Mouse (Mus musculus): ENCODE results near the gene Pbx1.

Pbx1 gene

GRCm38 (mm10) chr1:168299928-168300365 lies 132.1 kb downstream of the Pbx1 start:
- DNase-seq (ENCODE audit: low read depth, low spot score) = no peak

DNA sequence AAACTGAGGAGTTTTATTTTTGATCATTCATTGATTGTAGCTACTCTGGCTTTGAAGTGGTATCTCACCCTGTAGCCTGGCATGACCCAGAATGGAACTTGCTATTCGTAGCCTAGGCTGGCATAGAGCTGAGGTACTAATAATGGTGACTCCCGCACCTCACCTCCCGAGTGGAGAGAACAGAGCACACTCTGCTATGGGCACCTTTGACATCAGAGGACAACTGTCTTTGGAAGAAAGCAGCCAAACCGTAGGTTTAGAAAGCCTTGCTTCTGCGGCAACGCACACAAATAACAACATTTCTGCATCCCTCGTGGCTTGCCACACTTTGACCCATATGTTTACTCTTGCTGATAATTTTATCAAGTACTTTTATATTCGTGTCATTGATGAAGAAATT lies 132.9 kb downstream of the Pbx1 start:
- no peak for DNase-seq (ENCODE audit: low read depth, low spot score)

DNA sequence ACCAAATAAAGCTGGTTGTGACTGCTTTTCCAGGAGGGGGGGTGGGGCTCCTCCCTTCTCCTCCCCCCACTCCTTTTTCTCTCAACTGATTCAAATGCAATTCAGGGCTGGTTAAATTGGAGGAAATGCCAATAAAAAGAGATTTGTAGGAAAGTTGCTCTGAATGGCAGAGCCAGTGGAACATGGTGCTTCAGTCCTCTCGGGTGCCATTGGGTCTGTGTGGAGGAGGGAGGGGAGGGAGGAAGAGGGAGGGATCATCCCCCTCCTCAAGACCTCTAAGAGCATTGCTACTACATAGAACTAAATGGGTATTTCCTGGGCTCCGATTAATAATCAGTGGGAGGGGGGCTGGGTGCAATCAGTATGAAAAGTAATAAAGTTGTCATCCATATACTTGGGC lies 135.8 kb downstream of the Pbx1 start:
- DNase-seq (ENCODE audit: low read depth, low spot score) = no peak

- no peak for DNase-seq (ENCODE audit: low read depth, low spot score)
Observed at GRCm38 (mm10) chr1:168295782-168296181, 136.3 kb downstream of the Pbx1 start.

DNA sequence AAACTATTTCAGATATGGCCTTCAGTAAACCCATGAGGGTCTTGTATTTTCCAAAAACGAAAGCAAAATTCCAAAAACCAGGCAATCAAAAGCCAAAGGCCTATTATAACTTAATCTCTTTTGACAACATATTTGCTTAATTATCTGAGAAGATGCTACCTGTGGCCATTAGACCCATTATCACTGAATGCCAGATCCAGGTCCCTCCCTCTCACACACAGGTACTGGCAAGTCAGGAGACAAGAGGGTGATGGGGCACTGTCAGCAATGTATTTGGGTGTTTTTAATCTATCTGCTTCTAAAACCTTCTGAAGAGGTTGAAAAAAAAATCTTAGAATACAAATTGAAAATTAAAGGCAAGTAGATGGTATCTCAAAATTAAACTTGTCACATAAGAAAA lies 138.4 kb downstream of the Pbx1 start:
- no peak for DNase-seq (ENCODE audit: low read depth, low spot score)

GRCm38 (mm10) chr1:168292106-168292505 lies 140.0 kb downstream of the Pbx1 start:
- DNase-seq (ENCODE audit: low read depth, low spot score) = no peak

DNA sequence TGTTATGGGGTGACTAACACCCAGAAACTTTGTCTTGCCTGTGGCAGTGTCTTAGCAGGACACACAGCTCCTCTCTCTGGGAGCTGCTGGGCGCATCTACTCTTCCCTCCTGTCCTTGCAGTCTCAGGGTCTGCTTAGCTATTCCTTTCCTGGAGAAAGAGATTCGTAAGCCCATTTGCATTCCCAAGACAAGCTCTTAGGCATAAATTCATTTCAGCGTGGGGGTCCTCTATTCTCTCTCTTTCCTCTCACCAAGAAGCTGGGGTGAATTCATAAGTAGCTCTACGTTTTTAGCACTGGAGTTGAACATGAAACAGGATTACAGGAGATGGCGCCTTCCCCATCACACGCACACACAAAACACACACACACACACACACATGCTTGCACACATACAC lies 140.4 kb downstream of the Pbx1 start:
- DNase-seq (ENCODE audit: low read depth, low spot score) = no peak

DNA sequence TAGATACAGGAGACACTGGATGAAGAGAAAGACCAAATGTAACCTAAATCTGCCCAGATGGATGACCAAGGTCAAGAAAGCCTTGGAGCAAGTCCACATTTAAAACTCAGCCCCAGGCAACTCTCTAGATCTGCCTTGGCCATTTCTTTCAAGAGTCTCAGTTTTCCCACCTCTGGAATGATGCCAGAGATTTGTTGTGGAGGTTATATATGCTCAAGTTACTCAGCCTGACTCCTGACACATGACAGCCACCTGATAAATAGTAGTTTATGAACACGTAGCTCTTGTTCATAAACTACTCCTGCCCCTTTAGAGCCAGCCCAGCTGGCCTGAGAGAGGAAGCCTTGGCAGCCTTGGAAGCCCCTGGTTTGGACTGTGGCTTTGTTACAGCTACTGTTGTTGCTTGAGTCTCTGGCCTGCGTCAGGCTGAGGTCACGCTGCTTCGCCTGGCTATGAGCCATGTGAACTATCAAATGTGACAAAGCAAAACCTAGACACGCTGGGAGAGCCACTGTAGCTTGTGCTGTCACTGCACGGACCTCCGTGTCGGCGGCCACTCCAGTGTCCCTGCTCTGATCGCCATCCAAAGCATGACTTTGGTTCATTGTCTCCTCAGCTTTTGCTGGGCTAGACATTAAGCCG lies 140.9 kb downstream of the Pbx1 start:
- no peak for DNase-seq (ENCODE audit: low read depth, low spot score)

DNA sequence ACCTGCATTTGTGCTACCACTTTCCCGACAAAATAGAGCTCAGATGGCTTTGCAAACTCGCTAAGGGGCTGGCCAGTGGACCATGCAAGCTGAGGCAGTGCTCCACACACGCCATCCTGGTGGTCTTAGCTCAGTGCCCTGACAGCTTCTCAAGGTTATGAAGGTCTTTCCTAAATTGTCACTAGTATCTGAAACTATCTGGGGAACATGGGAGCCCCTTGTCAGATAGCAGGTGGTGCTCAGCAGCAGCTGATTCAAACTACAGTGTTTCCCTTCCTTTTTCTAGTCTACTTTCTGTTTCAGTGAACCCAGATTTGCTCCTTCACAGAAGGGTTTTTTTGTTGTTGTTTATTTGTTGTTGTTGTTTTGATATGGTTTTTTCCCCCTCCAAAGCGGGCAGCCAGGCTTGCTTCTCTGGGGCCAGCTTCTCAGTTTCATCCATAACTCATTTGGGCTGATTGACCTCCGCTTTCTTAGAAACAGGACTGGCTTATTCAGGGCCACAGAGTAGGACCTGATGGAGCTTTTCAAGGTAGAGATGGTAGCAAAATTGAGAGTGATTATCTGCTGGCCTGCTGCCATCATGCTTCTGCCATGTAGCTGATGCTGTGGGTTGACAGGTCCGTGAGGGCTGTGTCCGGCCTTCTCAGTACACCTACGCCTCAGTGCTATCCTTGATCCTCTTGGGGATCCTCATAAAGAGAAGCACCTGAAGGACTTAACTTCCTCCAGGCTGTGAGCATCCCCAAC lies 141.7 kb downstream of the Pbx1 start:
- no peak for DNase-seq (ENCODE audit: low read depth, low spot score)

DNA sequence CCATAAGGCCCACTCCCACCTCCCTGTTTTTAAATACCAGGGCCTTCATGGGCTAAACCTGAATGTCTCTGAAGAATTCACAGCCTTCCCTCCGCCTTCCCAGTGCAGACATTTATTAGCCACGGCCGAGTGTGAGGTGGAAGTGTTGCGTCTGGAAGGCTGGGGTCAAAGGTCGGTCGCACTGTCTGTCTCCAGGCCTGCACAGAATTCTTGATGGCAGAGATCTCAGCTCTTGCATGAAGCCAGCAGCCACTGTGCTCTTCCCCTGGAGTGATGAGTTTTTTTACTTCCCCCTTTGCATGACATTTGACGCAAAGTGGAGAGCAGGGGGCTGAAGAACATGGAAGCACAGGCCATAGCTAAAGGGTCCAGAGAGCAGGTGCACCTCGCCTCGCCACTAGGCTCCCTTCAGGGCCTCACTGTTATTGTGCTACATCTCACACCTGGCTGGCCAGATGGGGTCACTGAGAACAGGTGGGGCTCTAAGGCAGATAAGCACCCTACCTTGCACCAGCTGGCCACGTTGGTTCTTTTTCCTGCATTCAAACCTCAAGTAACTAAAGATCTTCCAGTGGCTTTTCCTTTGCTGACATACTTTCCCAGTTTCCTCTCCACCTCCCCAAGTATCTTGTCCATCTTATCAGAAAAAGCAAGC lies 143.1 kb downstream of the Pbx1 start:
- no peak for DNase-seq (ENCODE audit: low read depth, low spot score)

DNA sequence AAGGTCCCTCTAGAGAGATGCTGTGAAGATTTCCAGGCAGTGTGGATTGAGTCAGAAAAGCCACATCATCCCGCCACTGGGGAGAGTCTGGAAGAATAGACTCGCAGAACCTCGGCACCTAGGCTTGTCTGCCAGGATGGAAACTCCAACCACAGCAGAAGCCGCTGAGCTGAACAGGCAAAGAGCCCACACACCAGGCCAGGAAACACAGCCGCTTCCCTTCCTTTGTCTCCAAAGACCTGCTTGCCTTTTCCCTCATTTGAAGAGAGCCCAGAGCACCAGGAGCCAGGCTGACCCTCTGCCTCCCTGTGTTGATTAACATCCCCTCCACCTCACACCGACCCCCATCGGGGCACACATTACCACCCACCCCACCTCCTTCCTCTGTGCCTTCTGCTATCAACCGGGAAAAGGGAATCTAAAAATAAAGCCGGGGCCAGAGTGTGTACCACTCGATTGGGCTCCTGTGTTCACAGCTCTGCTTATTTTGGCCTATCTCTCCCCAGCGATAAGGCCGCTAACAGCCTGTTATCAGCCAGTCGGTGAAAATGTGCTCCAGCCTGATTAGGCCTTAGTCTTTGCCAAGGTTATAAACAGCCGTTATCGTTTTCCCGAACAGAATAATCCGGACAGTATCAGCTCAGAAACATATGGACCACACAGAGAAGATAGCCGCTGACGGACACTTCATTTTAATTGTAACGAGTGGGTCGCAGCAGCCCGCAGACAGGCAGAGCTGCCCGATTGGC lies 144.1 kb downstream of the Pbx1 start:
- no peak for DNase-seq (ENCODE audit: low read depth, low spot score)

DNA sequence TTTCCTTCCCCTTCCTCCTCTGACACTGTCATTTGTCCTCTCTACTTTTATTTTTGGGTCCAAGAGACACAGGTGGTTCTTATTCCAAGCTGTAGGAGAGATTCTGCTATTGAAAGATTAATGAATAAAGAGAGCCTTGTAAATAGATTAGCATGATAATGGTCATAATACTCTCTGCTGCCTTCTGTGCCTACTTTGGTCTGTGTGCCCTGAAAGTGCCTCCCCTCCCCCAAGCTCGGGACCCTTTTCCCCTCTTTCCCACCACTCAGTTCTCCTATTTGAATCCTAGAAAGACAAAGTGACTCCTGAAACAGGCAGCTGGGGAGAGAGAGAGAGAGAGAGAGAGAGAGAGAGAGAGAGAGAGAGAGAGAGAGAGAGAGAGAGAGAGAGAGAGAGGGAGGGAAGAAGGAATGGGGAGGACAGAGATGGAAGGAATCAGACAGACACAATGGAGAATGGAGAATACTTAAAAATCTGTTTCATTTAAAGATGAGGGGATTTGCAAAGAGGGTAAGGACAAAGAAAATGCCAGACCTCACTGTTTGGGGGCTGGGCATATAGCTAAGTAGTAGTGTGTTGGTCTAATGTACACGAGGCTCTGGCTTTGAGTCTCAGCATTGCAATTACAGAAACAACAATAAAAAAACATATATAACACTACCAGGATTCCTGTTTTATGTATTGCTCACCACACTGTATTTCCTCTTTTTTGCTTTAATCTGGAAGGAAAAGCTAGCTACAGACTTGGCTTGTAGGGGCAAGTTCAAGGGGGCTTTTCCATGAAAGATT lies 145.0 kb downstream of the Pbx1 start:
- DNase-seq (ENCODE audit: low read depth, low spot score) = no peak

- DNase-seq (ENCODE audit: low read depth, low spot score) = no peak
Observed at GRCm38 (mm10) chr1:168284566-168285141, 147.4 kb downstream of the Pbx1 start.

DNA sequence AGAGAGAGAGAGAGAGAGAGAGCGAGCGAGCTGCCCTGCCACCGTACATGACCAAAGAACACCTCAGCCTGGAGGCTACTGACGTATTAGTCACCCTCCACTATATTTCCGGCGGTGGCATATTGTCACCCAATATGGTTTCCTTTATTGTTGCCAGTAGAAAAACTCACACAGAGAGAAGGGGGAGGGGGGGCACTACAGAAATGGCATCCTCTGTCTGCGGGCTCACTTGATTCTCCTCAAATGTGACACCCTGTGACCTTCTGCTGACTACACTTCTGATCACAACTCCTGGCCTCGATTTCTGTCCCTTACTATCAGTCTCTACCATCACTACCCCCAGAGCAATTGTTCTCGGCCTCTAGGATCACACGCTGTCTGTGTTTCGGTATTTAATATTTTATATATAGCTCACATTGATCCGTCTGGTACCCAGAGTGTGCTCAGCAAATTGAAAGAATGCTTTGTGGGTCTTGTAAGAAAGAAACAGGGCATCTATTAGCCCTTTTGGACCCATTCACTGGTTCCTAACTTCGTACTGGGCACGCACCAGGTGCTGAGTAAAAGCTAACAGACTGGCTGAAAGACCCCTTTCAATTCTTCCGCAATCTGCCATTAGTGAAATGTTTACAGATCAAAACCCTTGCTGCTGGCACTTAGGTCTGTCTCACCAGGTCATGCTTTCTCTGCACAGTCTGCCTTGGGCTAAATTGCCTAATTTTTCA lies 148.1 kb downstream of the Pbx1 start:
- no peak for DNase-seq (ENCODE audit: low read depth, low spot score)

DNA sequence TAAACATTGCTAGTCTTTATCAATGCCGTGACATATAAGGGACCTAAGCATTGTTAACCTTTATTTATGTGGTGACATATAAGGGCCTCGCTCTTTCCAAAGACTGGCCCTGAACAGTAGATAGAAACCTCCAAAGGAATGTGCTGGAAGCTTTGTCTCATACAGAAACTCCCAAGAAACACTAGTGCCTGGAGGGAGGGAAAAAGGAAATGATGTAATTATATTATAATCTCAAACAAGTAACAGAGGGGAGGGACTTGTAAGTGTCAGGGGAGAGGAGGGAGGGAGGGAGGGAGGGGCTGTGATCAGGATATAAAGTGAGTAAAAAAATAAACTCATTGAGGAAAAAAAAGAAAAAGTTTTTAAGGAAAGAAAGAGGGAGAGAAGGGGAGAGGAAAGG lies 148.6 kb downstream of the Pbx1 start:
- no peak for DNase-seq (ENCODE audit: low read depth, low spot score)

GRCm38 (mm10) chr1:168275678-168276077 lies 156.4 kb downstream of the Pbx1 start:
- DNase-seq (ENCODE audit: low read depth, low spot score) = no peak

DNA sequence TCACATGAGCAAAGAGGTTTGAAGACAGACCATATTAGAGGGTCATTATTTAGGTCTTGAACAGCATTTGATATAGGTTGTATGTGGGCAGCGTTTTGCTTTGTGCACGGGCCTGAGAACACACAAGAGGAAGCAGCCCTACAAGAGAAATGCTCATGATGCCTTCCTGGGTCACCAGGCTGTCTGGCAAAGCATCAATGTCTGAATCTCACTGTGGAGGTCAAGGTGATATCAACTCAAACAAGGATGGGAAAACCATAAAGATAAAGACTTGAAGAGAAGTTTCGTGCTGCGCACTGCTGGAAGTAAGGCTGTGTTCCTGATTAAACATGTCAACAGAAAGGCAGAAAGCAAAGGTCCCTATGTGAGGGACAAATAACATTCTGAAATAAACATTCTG lies 157.8 kb downstream of the Pbx1 start:
- DNase-seq (ENCODE audit: low read depth, low spot score) = no peak

DNA sequence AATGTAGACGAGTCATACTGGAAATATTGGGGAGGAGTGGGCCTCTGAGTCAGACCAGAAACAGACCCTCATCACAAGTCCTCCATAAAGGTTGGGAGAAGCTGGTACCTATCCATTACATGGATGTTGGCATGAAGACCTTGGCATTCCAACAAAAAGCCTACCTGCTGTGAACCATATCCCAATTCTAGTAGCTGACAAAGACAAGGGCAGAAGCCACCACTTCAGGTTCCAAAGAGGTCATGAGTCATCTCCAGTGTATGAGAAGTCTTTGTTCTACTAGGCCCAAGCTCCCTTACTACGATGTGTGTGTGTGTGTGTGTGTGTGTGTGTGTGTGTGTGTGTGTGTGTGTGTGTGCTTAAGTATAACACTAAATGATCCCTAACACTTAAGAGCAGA lies 160.0 kb downstream of the Pbx1 start:
- no peak for DNase-seq (ENCODE audit: low read depth, low spot score)

DNA sequence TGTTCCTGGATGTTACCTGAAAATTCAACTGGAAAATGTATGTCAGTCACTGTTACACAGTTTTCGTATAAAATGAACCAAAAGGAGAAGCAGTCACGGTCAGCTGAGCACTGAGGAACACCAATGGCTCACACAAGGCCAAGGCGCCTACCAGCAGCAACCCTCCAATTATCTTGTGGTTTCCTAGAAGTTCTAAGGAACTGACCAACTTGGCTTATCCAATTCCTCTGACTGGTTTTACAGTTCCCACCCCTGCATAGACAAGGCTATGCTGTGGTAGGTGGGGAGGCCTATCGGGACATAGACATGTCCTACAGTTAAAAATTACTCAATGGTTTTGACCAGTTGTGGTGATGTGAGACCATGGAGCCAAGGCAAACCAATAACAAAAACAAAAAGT lies 160.9 kb downstream of the Pbx1 start:
- DNase-seq (ENCODE audit: low read depth, low spot score) = no peak

Measured in retina, postnatal 7 days (tissue).